Mouse (Mus musculus) thymus, adult 2 months (tissue): ENCODE results near the gene Mrgprd.

Source experiments
- CTCF ChIP-seq: fragments of 200-500 bp; IDR thresholded peaks from 2 replicates; pipeline ENCODE4 v1.5.1; 2012; ENCODE audit warnings: mild to moderate bottlenecking, control low read depth, low read length, moderate library complexity, borderline replicate concordance; ENCODE audit not compliant: control insufficient read depth, poor library complexity, insufficient read depth; ENCODE audit errors: extremely low read depth
- POLR2A ChIP-seq: fragments of 200-500 bp; IDR thresholded peaks from 2 replicates; pipeline ENCODE4 v1.6.1; 2012; ENCODE audit warnings: mild to moderate bottlenecking, low read length, control low read depth, moderate library complexity; ENCODE audit not compliant: control insufficient read depth, poor library complexity, insufficient read depth; ENCODE audit errors: extremely low read depth

DNA sequence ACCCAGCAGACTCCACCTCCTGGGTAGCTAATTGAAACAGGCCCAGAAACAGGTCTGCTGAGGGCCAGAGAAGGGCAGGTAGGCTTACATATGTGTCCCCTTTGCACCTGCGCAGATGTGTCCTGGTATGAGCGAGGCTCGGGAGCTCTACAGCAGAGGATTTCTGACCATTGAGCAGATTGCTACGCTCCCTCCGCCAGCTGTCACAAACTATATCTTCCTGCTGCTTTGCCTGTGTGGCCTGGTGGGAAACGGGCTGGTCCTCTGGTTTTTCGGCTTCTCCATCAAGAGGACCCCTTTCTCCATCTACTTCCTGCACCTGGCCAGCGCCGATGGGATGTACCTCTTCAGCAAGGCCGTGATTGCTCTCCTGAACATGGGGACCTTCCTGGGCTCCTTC, 7.0 kb upstream of the Mrgprd start:
- TF ChIP-seq CTCF: no peak
- TF ChIP-seq POLR2A: no peak
